Mouse (Mus musculus) NIH3T3 (cell line): ENCODE measurements at regions not wholly inside any gene's neighbourhood (a gene's known extent, or its start where the extent isn't known, plus 50 kb on each side); places are given as distances from the start of the nearest gene placed in this dataset.
A peak's percentile ranks its signal among the peaks of the same experiment; 100 is the strongest.

Experiments used
- DNase-seq: peaks from one replicate; pipeline ENCODE4 v3.0.0-alpha.2; 2012; ENCODE audit warnings: low read depth

GRCm38 (mm10) chr6:16999451-17000139 is 65.4 kb upstream of the Tes start:
- peak; percentile 9 for DNase-seq

- DNase-seq = no peak
Measured at GRCm38 (mm10) chr6:16995495-16995936, 69.4 kb upstream of the Tes start.

- peak; percentile 73 for DNase-seq
Measured at GRCm38 (mm10) chr6:16994711-16995110, 70.2 kb upstream of the Tes start.

- no peak for DNase-seq
Measured at GRCm38 (mm10) chr6:16991996-16992591, 72.9 kb upstream of the Tes start.

GRCm38 (mm10) chr6:16978206-16978505 is 79.9 kb upstream of the Tfec start:
- peak; percentile 86 for DNase-seq

- DNase-seq = no peak
Measured at GRCm38 (mm10) chr6:16977392-16978205, 79.4 kb upstream of the Tfec start.

- DNase-seq = no peak
Measured at GRCm38 (mm10) chr6:16965658-16966057, 67.4 kb upstream of the Tfec start.

- DNase-seq = no peak
Measured at GRCm38 (mm10) chr6:16964362-16964761, 66.1 kb upstream of the Tfec start.

- no peak for DNase-seq
Measured at GRCm38 (mm10) chr6:16963958-16964357, 65.7 kb upstream of the Tfec start.

- peak; percentile 48 for DNase-seq
Measured at GRCm38 (mm10) chr6:16958102-16958501, 59.9 kb upstream of the Tfec start.

GRCm38 (mm10) chr6:16956771-16957435 is 58.7 kb upstream of the Tfec start:
- no peak for DNase-seq
